Mouse (Mus musculus) fat pad, adult 2 months (tissue): ENCODE results near the gene Grip1.

Experiments used
- DNase-seq: peaks from one replicate; pipeline ENCODE4 v3.0.0-alpha.2; 2011; ENCODE audit warnings: low read depth, low spot score; ENCODE audit errors: extremely low read depth

Gene Grip1

DNA sequence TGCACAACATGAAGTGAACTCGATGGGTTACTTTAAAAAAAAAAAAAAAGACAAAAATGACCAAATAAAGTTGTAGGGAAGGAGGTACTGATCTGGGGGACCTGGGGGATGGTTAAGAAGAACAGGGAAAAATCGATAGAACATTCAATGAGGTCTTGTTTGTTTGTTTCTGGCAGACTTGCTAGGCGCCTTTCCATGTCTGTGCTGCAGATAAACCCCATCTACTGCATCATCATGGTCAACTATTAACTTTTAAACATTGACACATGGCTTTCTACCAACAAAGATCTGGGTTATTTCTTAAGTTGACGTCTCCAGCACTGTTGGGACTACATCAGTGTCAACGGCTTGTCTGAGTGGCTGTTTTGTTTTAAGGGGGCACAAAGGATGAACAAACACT, 474.3 kb downstream of the Grip1 start:
- no peak for DNase-seq

DNA sequence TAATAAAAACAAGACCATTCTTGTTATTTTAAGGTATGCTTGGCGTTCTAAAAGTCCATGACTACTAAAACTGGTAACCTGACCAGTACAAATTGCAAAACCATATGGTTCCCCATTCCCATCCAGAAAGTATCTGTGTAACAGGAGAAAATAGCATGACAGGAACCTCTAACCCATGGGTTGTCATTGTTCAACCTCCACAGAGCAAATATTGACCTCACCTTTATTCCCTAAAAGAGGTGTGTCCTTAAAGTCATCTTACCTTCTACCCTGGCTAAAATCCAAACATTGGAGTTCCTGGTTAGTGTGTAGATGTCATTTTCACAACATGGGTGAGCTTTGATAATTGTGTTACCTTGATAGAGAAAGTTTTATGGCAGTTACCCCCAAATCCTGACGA, 475.3 kb downstream of the Grip1 start:
- DNase-seq: no peak

DNA sequence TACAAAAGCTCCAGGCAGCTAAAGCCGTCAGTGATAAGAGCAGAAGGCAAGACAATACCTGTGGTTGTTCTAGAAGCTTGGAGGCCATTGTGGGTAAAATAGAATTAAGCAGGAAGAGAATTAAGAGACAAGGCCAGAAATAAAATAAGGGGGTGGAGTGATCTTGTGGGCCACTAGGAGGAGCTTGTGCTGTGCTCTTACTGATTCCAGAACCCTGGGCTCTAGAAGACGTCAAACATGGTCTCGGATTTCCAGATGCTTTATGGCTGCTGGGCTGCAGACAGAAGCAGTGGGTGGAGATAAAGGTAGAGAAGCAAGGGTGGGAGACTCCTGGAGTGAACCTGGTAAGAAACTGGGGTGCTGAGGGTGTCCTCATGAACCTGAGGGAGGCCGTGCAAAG, 479.2 kb downstream of the Grip1 start:
- no peak for DNase-seq

DNA sequence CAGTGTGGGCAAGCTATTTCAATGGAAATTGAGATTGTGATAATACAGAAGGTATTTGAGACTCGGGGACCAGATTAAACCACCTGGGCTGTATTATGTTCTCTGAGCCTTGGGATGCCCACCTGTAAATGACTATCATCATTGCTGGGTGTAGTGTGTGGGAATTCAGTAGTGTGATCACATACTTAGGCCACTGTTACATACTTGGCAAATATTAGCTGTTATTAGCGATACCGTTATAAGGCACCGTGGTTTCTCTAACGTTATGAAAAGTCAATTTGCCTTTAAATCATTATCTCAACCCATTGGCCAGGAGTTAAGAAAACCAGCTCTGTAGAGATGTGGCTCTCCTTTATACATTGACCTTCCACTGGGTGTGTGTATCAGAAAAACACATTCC, 479.7 kb downstream of the Grip1 start:
- no peak for DNase-seq

DNA sequence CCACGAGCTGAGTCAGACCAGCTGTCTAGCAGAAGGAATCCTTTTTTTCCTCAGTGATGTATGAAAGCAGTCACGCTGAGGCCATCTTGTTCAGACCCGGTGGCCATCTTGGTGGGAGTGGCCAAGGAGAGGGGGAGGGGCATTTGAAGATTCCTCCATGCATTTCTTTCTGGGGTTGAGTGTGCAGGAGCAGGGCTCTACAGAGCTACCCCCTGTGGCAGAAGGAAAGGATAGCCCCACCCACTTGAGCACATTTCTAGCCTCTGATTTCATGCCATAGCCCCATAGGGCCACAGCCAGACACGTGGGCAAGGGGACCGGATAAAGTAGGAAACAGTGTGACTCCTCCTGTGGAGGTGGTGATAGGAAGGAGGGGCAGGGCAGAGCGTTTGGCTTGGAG, 481.6 kb downstream of the Grip1 start:
- no peak for DNase-seq

DNA sequence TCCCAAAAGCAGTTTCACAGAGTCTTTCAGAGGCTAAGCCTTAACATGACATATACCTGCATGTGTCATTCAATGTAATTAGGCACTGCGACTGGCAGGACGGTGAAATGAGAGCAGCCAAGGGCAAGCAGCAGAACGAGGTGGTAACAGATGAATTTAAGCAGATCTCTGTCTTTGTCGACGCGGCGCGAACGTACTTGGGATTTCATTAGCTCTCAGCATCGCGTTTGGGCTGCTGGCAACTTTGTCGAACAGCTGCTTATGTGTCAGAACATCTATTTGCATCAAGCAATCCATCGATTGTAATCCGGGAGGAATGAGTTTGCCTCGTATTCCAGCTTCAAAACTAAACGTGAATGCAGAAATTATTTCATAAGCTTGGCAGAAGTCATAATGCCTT, 483.9 kb downstream of the Grip1 start:
- DNase-seq: no peak

DNA sequence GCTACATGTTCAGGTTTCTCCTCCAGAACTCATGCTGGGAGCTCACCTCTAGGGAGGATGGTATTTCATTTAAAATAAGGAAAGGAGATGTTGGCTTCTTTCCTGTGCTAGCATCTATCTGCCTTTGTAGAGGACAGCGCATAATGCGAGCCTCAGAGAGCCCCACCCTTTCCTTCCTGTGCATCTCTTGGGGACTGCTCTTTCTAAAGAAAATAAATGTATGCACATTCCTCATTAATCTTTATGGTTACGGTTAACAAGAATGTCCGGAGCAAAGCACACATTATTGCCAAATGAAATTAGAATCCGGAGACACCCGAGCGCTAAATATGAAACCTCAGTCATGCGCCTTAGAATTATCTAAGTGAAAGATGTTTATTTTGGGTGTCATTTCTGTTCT, 490.3 kb downstream of the Grip1 start:
- no peak for DNase-seq

DNA sequence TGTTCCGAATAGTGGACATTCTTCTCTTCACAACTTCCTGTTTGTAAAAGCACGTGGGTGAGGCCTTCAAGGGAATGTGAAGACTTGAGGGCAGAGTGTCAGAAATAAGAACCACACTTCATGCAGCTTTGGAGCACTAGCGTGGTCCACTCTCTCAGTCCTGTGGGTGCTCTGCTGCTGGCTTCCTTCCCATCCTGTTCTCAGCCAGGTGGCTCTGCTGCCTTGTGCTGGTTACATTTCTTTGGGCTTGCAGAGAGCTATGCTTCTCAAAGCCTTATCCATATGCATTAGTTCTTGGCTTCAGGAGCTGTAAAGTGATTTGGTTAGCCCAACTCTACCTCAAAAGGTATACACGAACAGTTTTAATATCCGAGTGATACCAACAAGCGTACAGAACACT, 497.8 kb downstream of the Grip1 start:
- no peak for DNase-seq

DNA sequence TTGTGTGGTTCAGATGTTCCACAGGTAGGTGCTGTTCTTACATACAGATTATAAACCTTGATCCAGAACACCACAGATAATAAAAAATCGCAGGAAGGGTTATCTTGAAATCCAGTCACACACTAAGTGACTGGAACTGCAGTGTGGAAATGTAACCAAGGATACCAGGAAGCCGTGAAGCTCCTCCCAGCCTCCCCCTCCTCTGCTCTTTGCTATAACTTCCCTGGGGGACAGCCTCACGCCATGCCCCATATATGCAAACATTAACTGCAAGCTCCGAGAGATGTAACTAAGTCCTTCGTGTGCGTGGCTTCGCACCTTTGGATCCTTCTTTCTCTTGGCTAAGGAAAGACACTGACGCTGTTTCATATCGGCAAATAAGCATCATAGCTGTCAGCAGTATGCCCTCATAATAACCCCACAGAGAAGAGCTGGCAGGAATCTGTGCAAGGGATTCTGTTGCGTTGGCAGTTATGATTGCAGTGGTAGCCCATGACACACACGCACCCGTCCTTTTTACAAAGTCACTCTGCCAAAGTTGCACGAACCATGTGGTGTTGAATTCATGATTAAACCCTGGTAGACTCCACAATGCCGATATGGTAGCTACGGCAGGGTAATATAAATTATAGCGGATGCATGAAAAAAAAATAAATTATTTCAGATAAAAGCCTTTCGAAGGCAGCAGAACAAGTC, 503.8 kb downstream of the Grip1 start:
- DNase-seq: no peak

DNA sequence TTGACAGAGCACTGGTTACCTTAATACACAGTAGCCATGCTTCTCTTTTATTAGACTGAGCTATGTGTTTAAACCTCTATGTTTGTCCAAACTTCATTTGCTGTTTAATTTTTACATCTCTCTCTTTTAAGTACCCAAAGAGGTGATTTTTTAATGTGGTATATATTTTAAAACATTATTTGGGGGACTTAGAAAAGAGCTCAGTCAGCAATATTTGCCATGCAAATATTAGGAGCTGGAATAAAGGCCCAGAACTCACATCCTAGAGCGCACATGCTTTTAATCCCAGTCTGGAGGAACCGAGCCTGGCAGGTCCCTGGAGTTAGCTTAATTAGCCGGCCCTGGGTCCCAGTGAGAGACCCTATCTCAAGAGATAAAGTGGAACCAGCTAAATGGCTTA, 507.3 kb downstream of the Grip1 start:
- no peak for DNase-seq

DNA sequence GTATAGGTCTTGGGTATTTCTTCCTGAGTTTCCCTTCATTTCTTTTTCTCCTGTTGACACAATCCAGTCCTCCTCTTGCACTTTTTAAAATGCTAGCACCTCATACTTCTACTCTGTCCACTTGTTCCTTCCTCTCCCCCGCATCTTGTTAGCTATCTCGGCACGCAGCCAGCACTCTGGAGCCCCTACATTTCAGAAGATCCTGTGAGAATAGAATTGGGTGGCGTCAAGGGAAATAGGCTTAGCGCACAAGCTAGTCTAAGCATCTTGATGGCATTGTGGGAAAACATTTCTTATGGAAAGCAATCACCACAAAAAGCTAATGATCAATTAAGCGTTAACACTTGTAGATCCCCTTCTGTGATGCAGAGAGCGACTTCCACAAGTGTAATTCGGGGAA, 512.7 kb downstream of the Grip1 start:
- no peak for DNase-seq

DNA sequence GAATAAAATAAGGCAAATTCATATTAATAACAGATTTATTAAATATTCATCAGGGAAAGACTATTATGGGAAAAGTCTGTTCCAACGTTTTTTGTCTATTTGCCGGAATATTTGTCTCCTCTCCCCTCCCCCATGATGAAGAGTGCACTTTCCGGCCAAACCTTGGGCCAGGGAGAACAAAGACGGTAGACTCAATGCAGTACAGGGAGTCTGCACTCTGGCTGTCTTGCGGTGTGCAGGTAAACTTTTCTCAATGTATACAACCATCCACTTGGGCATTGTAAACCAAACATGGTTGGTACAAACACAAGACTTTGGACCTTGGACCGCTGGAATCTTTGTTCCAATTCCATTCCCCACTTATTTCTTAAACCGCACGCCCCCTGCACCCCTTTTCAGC, 525.8 kb downstream of the Grip1 start:
- DNase-seq: no peak

DNA sequence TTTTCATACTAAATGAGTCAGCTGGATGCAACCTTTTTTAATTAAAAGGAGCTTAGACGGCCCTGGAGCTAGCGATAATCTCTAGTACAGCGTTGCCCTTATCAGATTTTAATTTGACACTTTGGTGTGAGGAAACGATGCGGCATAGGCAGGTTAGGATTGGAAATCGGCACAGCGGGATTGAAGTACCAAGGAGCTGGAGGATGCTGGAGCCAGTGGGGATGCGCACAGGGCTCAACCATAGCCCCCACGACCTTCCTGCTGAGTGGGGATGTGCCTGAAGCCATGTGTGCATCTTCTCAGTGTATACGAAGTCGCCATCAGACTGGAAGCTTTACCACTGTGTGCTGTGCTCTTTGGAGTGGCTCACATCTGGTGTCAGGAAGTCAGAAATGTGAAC, 526.4 kb downstream of the Grip1 start:
- DNase-seq: no peak

DNA sequence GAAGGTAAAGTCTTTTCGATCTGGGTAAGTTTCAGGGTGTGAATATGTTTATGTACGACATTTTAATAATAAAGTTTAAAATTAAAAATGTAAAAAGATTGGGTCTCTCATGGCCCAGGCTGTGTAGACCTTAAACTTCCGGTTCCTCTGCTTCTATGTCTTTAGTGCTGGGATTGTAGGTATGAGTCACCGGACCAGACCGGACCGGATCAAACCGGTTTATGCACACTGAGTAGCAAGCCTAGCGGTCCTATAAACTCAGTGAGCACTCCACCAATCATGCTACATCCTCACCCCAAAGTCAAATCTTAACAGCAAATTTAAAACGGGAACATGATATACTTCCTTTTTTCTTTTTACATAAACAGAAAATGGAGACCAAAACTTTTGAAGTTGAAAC, 530.7 kb downstream of the Grip1 start:
- no peak for DNase-seq

DNA sequence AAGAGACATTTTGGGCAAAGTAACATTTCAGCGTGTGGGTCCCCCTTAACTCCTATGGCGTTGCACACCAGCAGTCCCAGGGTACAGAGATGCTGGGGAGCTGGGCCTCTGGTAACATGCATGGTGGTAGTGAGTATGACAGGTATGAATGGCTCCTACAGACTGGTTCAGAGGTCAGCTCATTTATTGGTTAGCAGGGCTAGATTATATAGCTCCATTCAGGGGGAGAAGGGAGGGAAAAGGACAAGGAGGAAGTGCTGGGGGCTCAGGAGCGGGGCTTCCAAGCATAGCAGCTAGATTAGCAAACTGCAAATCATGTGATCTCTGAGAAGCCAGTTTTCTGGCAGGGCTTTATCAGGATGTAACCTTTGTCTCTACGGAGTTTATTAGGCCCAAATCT, 544.8 kb downstream of the Grip1 start:
- DNase-seq: no peak

DNA sequence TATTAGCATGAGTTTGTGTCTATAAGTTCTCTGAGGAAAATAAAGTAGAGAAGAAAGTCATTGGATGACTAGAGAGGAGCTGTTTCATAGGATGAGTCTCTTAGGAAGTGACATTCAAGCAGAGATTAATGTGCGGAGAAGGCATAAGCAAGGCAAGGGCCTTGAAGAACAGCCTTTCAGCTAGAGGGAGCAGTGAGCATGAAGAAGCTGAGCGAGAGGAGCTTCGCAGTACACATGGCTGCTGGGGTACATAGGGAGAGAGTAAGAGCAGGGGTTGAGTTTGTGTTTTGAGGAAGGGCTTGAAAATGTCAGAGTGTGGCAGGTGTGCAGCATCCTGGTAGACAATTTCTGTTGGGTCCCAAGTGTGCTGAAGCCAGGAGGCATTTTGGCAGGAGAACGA, 548.5 kb downstream of the Grip1 start:
- no peak for DNase-seq

DNA sequence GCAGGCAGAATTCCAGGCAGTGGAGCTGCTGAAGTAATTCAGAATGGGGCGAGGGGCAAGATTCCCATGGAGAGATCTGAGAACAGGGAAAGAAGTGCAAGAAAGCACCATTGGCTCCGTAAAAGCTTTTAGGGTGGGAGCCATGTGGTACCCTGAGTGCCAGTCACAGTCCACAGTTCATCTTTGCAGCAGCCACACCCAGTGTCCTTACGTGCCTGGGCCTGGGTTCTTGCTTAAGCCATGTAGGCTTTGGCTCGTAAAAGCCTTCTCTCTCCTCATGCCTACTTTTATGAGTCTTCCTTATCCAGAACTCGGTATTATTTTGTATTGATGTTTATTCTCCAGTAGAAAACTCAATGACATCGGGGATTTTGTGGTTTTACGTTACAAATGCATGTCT, 550.5 kb downstream of the Grip1 start:
- DNase-seq: no peak

DNA sequence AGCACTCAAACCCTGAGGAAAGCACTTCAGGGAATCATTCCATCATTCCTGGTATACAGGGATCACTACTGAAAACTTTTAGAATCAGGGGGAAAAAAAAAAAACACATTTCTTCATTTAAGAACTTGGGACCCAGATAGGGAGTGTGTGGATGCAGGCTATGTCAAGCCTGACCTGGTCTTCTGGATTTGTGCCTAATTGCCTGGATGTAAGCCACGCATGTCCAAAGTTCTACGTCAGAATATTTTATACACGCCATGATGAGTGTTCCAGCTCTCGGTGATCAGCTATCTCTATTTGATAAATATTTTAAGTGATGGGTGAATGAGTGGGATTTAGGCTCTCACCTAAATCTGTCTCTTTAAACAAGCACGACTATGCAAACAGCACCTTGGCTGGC, 552.0 kb downstream of the Grip1 start:
- no peak for DNase-seq

DNA sequence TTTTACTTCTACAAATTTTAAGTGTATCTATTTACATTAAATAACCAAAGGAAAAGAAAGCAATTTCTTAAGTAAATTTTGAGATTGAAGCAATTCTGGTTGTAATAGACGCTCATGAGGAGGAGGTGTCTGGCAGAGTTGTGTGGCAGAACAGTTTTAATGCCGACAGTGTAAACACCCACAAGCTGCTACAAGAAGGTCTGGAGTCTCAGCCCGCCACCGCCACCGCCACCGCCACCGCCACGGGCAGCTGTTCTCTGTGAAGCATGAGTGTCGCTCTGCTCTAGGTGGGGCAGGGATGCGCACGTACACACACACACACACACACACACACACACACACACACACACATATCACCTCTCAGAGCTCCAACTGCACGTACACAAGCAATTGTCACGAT, 558.7 kb downstream of the Grip1 start:
- no peak for DNase-seq

DNA sequence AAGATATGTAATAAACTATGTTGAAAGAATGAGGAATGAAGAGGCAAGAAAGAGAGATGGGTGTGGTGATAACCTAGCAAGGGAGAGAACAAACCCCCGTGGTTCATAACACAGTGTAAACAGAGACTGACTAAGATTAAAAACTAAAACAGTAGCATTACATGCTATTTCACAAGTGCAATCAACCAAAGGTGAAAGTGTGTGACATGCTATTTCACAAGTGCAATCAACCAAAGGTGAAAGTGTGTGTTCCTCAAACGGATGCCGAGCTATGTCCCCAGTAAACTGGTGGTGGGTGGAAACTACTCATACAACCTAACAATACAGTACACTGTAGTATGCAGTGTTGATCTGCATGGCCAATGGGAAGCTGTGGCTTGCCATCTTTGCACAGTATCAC, 561.5 kb downstream of the Grip1 start:
- no peak for DNase-seq

DNA sequence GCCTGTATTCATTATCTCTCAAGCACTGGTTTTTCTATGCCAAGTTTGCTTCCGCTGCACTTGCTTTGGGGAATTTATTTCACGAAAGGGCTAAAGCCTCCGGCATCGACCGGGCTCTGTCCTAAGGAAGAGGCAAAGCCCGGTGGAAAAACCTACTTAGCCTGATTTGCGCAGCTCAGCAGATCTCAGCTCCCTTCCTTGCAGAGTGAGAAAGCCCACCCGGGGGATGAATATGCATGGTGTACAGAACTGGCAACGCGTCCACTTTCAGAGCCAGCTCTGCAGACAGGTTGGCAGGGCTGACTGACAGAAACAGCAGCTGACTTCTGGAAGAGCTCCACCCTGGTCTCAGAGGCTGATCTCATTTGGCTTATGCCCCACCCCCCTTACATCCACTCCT, 572.8 kb downstream of the Grip1 start:
- no peak for DNase-seq

DNA sequence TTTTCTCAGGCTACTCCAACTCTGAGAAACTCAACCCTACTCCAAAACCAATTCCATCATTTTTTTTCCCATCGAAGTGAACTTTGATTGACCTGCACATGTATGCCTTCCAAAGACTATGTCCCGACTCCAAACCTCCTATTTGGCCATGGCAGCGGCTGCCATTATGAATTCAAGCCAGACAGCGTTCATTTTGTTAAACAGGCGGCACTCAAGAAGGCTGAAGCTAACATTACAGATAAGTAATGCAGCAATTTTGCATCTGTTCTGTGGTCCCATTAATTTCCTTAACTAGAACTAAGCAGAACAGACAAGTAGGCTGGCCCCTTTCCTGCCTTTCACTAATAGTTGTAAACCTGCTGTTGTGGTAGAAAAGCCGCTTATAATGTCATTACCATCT, 577.3 kb downstream of the Grip1 start:
- no peak for DNase-seq

DNA sequence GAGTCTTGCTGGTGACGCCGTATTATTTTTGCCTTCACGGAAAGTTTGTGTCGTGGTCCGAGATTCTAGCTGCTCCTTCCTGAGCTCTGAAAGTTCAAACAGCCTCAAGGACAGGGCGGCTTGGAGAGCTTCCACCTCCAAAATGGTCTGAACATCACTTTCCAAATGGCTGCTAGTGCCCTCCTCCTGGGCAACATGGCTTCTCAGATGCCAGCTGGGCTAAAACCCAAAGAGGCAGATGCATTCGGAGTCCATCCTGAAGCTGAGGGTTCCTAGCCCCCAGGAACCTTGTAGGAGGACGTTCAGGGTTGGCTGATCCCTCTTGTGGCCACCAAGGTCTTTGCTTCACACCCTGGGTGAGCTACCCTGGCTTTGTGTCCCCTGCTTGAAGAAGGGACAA, 577.7 kb downstream of the Grip1 start:
- DNase-seq: no peak

DNA sequence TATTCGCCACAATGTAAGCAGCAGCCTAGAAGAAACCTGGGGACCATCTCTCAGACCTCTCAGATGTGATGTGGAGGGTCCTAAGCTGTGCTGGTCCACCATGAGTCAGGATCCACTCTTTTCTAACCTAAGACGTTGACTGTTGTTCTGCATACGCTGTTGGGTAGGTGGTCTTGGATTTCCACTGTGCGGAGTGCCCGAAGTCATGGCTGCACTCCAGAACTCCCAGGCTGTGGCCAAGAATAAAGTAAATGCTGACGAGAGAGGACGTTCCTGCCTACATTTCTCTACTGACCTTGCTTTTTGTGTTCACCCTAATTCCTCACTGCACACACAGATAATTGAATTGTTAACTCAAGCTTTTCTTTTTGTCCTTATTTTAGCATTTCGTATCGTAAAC, 580.2 kb downstream of the Grip1 start:
- DNase-seq: no peak
